In genomic region chr8:87958451-87959319, GRCm38 (mm10) we compare ENCODE assay signal across 8 mouse cellular contexts. TPM values are rescaled to one million over a fixed set of nuclear protein-coding genes. Genes with fewer than 3 reads are reported as not detected.
DNase-seq lines count a peak whose midpoint lies in the region; ATAC-seq and TF ChIP-seq lines count a peak whose summit lies in the region.

No protein-coding gene starts in this region.

- no peaks in the 10 kb centered on the region for H3K36me3 ChIP-seq in testis, adult 2 months (ENCODE audit: control insufficient read depth, insufficient read depth, low read length)
- no peaks in the 10 kb centered on the region for H3K36me3 ChIP-seq in hindbrain, embryonic 13.5 days
- H3K36me3 ChIP-seq in limb, embryonic 10.5 days, result no peaks in the 10 kb centered on the region
- no peaks in the 10 kb centered on the region for H3K36me3 ChIP-seq in midbrain, embryonic 11.5 days (ENCODE audit: control insufficient read depth, insufficient read depth, low read length)

- H3K4me2 ChIP-seq in hindbrain, embryonic 13.5 days, result peak overlapping the region; percentile 97
- H3K4me2 ChIP-seq in midbrain, embryonic 11.5 days, result peak overlapping the region; percentile 98

- peaks cover 9% of the 10 kb centered on the region for H3K27me3 ChIP-seq in testis, adult 2 months (ENCODE audit: control insufficient read depth, insufficient read depth, low read length)
- peaks cover 21% of the 10 kb centered on the region for H3K27me3 ChIP-seq in hindbrain, embryonic 13.5 days
- peaks cover 26% of the 10 kb centered on the region for H3K27me3 ChIP-seq in limb, embryonic 10.5 days (ENCODE audit: low read depth, poor library complexity, severe bottlenecking)
- H3K27me3 ChIP-seq in midbrain, embryonic 11.5 days (ENCODE audit: control insufficient read depth, insufficient read depth, low read length), result peaks cover 7% of the 10 kb centered on the region

- H3K9ac ChIP-seq in hindbrain, embryonic 13.5 days, result peak overlapping the region; percentile 98
- peak overlapping the region; percentile 99 for H3K9ac ChIP-seq in midbrain, embryonic 11.5 days (ENCODE audit: low read length)

- DNase-seq in testis, postnatal 14 days (ENCODE audit: low spot score), result no peak
- DNase-seq in cerebellum, postnatal 14 days, result peak; percentile 80 to 84
- peak; percentile 90 for DNase-seq in gastrocnemius, adult 2 months
- DNase-seq in limb, embryonic 10.5 days (ENCODE audit: low spot score), result peak; percentile 82
- peak; percentile 97 for DNase-seq in midbrain, embryonic 11.5 days (ENCODE audit: low spot score, missing footprints)
- peak; percentile 78 for DNase-seq in urinary bladder, postnatal 14 days (ENCODE audit: low spot score)

- TF ChIP-seq POLR2A in testis, adult 2 months (IDR thresholded peaks at IDR 0.05; ENCODE audit: control insufficient read depth, low read depth, low read length), result no peak; the same call in 1 of the 2 replicates

- peaks cover 20% of the 10 kb centered on the region for H3K4me1 ChIP-seq in testis, adult 2 months (ENCODE audit: control insufficient read depth, insufficient read depth, low read length)
- peaks cover 72% of the 10 kb centered on the region for H3K4me1 ChIP-seq in hindbrain, embryonic 13.5 days (replicated peaks)
- H3K4me1 ChIP-seq in limb, embryonic 10.5 days, result peaks cover 73% of the 10 kb centered on the region
- H3K4me1 ChIP-seq in midbrain, embryonic 11.5 days (ENCODE audit: control insufficient read depth, insufficient read depth, low read length), result peaks cover 66% of the 10 kb centered on the region

- H3K9me3 ChIP-seq in hindbrain, embryonic 13.5 days, result no peaks in the 10 kb centered on the region
- H3K9me3 ChIP-seq in limb, embryonic 10.5 days (replicated peaks), result no peaks in the 10 kb centered on the region
- H3K9me3 ChIP-seq in midbrain, embryonic 11.5 days (ENCODE audit: control insufficient read depth, low read length), result no peaks in the 10 kb centered on the region

- WGBS in hindbrain, embryonic 13.5 days, result under 1% methylated on average over 80 of the region's 115 CpGs
- WGBS in limb, embryonic 10.5 days, result under 1% methylated on average over 80 of the region's 115 CpGs
- WGBS in midbrain, embryonic 11.5 days, result under 1% methylated on average over 75 of the region's 115 CpGs

- no peak for TF ChIP-seq CTCF in testis, adult 2 months (IDR thresholded peaks at IDR 0.05; ENCODE audit: control insufficient read depth, insufficient read depth, insufficient replicate concordance, low read depth, low read length)
- TF ChIP-seq CTCF in gastrocnemius, adult 2 months (IDR thresholded peaks at IDR 0.05), result peak; percentile 22; the same call in 1 of the 2 replicates

- peak overlapping the region; percentile 73 for H3K4me3 ChIP-seq in testis, adult 2 months (ENCODE audit: control insufficient read depth, low read depth, low read length)
- peak overlapping the region; percentile 95 for H3K4me3 ChIP-seq in gastrocnemius, adult 2 months
- peak overlapping the region; percentile 95 for H3K4me3 ChIP-seq in hindbrain, embryonic 13.5 days
- H3K4me3 ChIP-seq in limb, embryonic 10.5 days, result peak overlapping the region; percentile 89
- peak overlapping the region; percentile 93 for H3K4me3 ChIP-seq in midbrain, embryonic 11.5 days (ENCODE audit: low read depth, low read length)

- peak; percentile 26 for ATAC-seq in hindbrain, embryonic 13.5 days (ENCODE audit: low FRiP score)
- ATAC-seq in midbrain, embryonic 11.5 days (ENCODE audit: low FRiP score), result peak; percentile 51

- intact Hi-C loops in gastrocnemius, adult 2 months (cut with DNase I), result loop anchor here (5.0 kb wide), 1 partner anchor 41 kb away; no protein-coding TSS in a partner anchor

- peak overlapping the region; percentile 16; the same call in 1 of the 2 replicates for H3K27ac ChIP-seq in testis, adult 2 months (ENCODE audit: control insufficient read depth, insufficient read depth, low read depth, low read length)
- H3K27ac ChIP-seq in gastrocnemius, adult 2 months, result peak overlapping the region; percentile 94
- H3K27ac ChIP-seq in hindbrain, embryonic 13.5 days, result peak overlapping the region; percentile 99
- H3K27ac ChIP-seq in limb, embryonic 10.5 days, result peak overlapping the region; percentile 99
- H3K27ac ChIP-seq in midbrain, embryonic 11.5 days (ENCODE audit: low read depth, low read length), result peak overlapping the region; percentile 94

RNA-seq across cellular contexts. Expression of gene Zfp423, which starts 0.7 kb away (rescaled TPM):
- polyA plus RNA-seq in testis, adult 2 months (2012; rRNA removed), result 7.2 TPM in 2 replicates
- total RNA-seq in gastrocnemius, adult 2 months (2021), result 10 to 100 TPM; 13.0 to 15.6 TPM
- polyA plus RNA-seq in hindbrain, embryonic 13.5 days (2015; fragmentation: Nextera tagmentation; extraction: Ambion mirVana), result 39.6 and 39.9 TPM in 2 replicates
- 23.6 and 29.4 TPM in 2 replicates for polyA plus RNA-seq in limb, embryonic 10.5 days (2016; fragmentation: Nextera tagmentation; extraction: Ambion mirVana)
- polyA plus RNA-seq in midbrain, embryonic 11.5 days (2014; fragmentation: Nextera tagmentation; extraction: Ambion mirVana), result 40.3 and 43.4 TPM in 2 replicates

Comparison
In these comparisons a context has a peak if more than half of its experiments do, and no peak if none do; other contexts are left out.
1. H3K27ac ChIP-seq: peak in every context shown above with its lines; median percentile 99 in hindbrain, embryonic 13.5 days; 99 in limb, embryonic 10.5 days; 94 in gastrocnemius, adult 2 months; 94 in midbrain, embryonic 11.5 days; 16 in testis, adult 2 months.